Mouse (Mus musculus) retina, postnatal 1 day (tissue): ENCODE measurements around the gene Neurl1a.
"Not testable (repeated sequence)": the region's sequence is repeated elsewhere in the genome, so short reads cannot be mapped to it uniquely, and the experiment has no call there.

Source experiments
- DNase-seq: peaks from one replicate; pipeline ENCODE4 v3.0.0-alpha.2; 2012

Gene Neurl1a

GRCm38 (mm10) chr19:47178431-47179271 is at the start of gene Neurl1a:
TSS of gene Neurl1a (plus strand) at chr19:47178820.
- DNase-seq, result peak; percentile 87

GRCm38 (mm10) chr19:47128835-47129234 is 49.8 kb upstream of the Neurl1a start:
- DNase-seq, result no peak

GRCm38 (mm10) chr19:47130551-47131125 is 48.0 kb upstream of the Neurl1a start:
- no peak for DNase-seq

- DNase-seq, result no peak
These were observed 45.5 kb upstream of the Neurl1a start for GRCm38 (mm10) chr19:47133161-47133560.

GRCm38 (mm10) chr19:47135568-47135967 is 43.1 kb upstream of the Neurl1a start:
- no peak for DNase-seq

GRCm38 (mm10) chr19:47136170-47136569 is 42.5 kb upstream of the Neurl1a start:
- DNase-seq, result no peak

- peak; percentile 81 for DNase-seq
These were observed 41.5 kb upstream of the Neurl1a start for GRCm38 (mm10) chr19:47137051-47137581.

GRCm38 (mm10) chr19:47137771-47138421 is 40.7 kb upstream of the Neurl1a start, which contains the start of gene Calhm2:
TSS of gene Calhm2 (minus strand) at chr19:47138294.
- peak; percentile 29 for DNase-seq

- not testable (repeated sequence) for DNase-seq
These were observed 39.0 kb upstream of the Neurl1a start for GRCm38 (mm10) chr19:47139611-47140010.

GRCm38 (mm10) chr19:47142438-47142837 is 36.2 kb upstream of the Neurl1a start:
- no peak for DNase-seq

- DNase-seq, result no peak
These were observed 34.5 kb upstream of the Neurl1a start, which contains the start of gene Calhm1 for GRCm38 (mm10) chr19:47144154-47144553. TSS of gene Calhm1 (minus strand) at chr19:47144254.

GRCm38 (mm10) chr19:47148267-47148847 is 30.3 kb upstream of the Neurl1a start:
- DNase-seq, result no peak

- no peak for DNase-seq
These were observed 28.8 kb upstream of the Neurl1a start for GRCm38 (mm10) chr19:47149854-47150253.

GRCm38 (mm10) chr19:47151332-47152061 is 27.1 kb upstream of the Neurl1a start:
- DNase-seq, result peak; percentile 60

GRCm38 (mm10) chr19:47152062-47152369 is 26.6 kb upstream of the Neurl1a start:
- DNase-seq, result no peak

- no peak for DNase-seq
These were observed 24.9 kb upstream of the Neurl1a start for GRCm38 (mm10) chr19:47153767-47154166.

- no peak for DNase-seq
These were observed 21.0 kb upstream of the Neurl1a start, which contains the start of gene Calhm3 for GRCm38 (mm10) chr19:47157664-47158063. TSS of gene Calhm3 (minus strand) at chr19:47157764.

GRCm38 (mm10) chr19:47161669-47162068 is 17.0 kb upstream of the Neurl1a start:
- no peak for DNase-seq

- DNase-seq, result peak; percentile 44
These were observed 15.4 kb upstream of the Neurl1a start for GRCm38 (mm10) chr19:47163176-47163744.

GRCm38 (mm10) chr19:47166758-47167157 is 11.9 kb upstream of the Neurl1a start:
- DNase-seq, result peak; percentile 40

- peak; percentile 34 for DNase-seq
These were observed 10.9 kb upstream of the Neurl1a start for GRCm38 (mm10) chr19:47167617-47168214.
